Mouse (Mus musculus) stomach, embryonic 15.5 days (tissue): ENCODE results near the gene Gm45194. TPM values are rescaled to one million over a fixed set of nuclear protein-coding genes. Genes with fewer than 3 reads are reported as not detected.

ENCODE experiments used
- ATAC-seq: fragments of 200-750 bp; cut with Nextera tagmentation; 2 replicates; pipeline ENCODE4 v1.8.0; 2017; ENCODE audit warnings: low read depth, moderate number of reproducible peaks, moderate TSS enrichment; ENCODE audit not compliant: insufficient read depth, low FRiP score
- H3K27ac ChIP-seq: fragments of 300-500 bp; sonication (generic); 2 replicates; pipeline ENCODE4 v1.5.1; 2015; ENCODE audit warnings: mild to moderate bottlenecking, inconsistent platforms
- H3K27me3 ChIP-seq: fragments of 300-500 bp; sonication (generic); replicated peaks from 2 replicates; pipeline ENCODE4 v1.6.1; 2015; ENCODE audit warnings: inconsistent platforms
- H3K36me3 ChIP-seq: fragments of 300-500 bp; sonication (generic); 2 replicates; pipeline ENCODE4 v1.6.1; 2015; ENCODE audit warnings: inconsistent platforms
- H3K4me1 ChIP-seq: fragments of 300-500 bp; sonication (generic); 2 replicates; pipeline ENCODE4 v1.6.1; 2015; ENCODE audit warnings: inconsistent platforms
- H3K4me2 ChIP-seq: fragments of 300-500 bp; sonication (generic); 2 replicates; pipeline ENCODE4 v1.6.1; 2015; ENCODE audit warnings: mild to moderate bottlenecking, inconsistent platforms
- H3K4me3 ChIP-seq: fragments of 300-500 bp; sonication (generic); replicated peaks from 2 replicates; pipeline ENCODE4 v1.5.1; 2015; ENCODE audit warnings: inconsistent platforms
- H3K9ac ChIP-seq: fragments of 300-500 bp; sonication (generic); 2 replicates; pipeline ENCODE4 v1.6.1; 2015; ENCODE audit warnings: inconsistent platforms
- H3K9me3 ChIP-seq: fragments of 300-500 bp; sonication (generic); 2 replicates; pipeline ENCODE4 v1.6.1; 2016; ENCODE audit warnings: inconsistent platforms
- WGBS: fragments of 180-500 bp; shearing (Covaris S2); methylation state at CpG from one replicate; pipeline ENCODE4 v1.1.7; 2015; 5-methylcytosine and 5-hydroxymethylcytosine counted together
- polyA plus RNA-seq: library from polyadenylated mRNA; unstranded; fragments of >200 nt; fragmentation: Nextera tagmentation; extraction: Ambion mirVana; gene quantifications from 2 replicates; pipeline ENCODE4 v1.2.1, GENCODE M21; 2015

The Gm45194 gene
- polyA plus RNA-seq, 1 experiment from 2014 or later = 0.19 TPM

- Histone ChIP-seq H3K4me3 (no peak overlapping the region), H3K36me3 (no peaks in the 10 kb centered on the region)
- 54% methylated on average over 1 of the region's 1 CpGs for WGBS
These were observed 382.4 kb downstream of the Gm45194 start for GRCm38 (mm10) chrX:112273550-112273949.

More at GRCm38 (mm10) chrX:112273550-112273949, 382.4 kb downstream of the Gm45194 start:
- Histone ChIP-seq H3K4me2 (no peak overlapping the region), H3K4me1 (no peaks in the 10 kb centered on the region), H3K27me3 (no peaks in the 10 kb centered on the region), H3K9ac (no peak overlapping the region), H3K27ac (no peak overlapping the region), H3K9me3 (no peaks in the 10 kb centered on the region)
- ATAC-seq = no peak

Other genes starting within 250 kb of the Gm45194 start
- gene Hdx, start 194.3 kb upstream of the Gm45194 start, polyA plus RNA-seq = 0.50 and 0.63 TPM in 2 replicates
- 0.04 and 0.54 TPM in 2 replicates for gene Tex16, start 119.6 kb downstream of the Gm45194 start, polyA plus RNA-seq